Mouse (Mus musculus) ovary, postnatal 36 days (tissue): ENCODE results near the gene Rexo4.

Source experiments
- DNase-seq: peaks from one replicate; pipeline ENCODE4 v3.0.0; 2022; ENCODE audit warnings: low spot score, mixed read lengths

Rexo4 gene

DNA sequence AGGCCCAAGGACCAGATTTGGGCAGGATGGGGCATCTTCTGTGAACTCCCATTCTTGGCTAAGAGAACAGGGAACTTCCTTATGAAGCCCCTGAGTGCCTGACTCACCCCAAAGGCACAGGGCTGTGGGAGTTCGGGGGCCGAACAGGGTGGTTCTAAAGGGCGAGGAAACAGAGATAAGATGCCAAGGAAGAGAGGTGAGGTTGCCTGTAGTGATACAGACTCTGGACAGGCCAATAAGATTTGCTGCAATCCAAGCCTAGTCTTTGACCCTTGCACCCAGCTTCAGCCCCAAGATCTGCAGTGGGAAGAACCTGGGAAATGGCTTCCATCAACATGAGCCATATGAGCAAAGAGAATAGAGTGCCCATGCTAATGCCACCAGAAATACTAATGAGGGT lies 20.9 kb downstream of the Rexo4 start:
- DNase-seq, result no peak

GRCm38 (mm10) chr2:26941539-26941938 lies 22.6 kb downstream of the Rexo4 start:
- DNase-seq, result no peak

DNA sequence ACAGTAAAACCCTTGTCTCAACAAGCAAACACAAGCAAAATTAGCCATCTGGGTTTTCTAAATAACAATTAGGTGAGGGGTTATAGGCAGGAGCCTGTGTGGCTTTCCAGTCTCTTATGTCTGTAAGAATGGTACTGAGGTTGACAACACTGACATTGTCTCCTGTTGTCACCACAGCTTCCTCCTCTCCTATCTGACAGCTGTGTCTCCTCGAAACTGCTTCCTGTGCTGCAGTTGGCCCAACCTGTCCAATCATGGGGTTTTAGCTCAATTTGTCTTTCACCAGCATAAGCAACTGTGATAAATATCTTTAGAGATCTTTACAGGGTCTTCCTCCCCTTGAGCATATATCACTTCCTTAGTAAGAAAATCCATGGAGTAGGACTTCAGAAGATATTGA lies 27.8 kb downstream of the Rexo4 start:
- DNase-seq, result no peak

DNA sequence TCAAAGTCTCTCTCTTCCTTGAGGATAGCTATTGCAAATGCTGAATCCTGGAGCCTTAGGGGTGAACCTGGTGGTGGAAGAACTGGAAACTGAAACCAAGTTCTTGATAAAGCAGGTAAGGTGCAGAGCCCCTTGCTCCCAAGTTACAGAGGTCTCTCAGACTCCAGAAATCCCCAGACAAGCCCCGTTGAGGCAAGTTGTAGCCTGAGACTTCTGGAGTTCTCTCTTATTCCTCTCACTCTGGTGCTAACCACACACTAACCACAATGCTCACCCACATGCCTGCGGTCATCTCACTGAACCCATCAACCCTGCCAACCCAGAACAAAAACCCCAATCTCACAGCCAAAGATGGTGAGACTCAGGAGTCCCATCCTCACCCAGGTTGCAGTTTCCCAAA lies 28.9 kb downstream of the Rexo4 start:
- no peak for DNase-seq

DNA sequence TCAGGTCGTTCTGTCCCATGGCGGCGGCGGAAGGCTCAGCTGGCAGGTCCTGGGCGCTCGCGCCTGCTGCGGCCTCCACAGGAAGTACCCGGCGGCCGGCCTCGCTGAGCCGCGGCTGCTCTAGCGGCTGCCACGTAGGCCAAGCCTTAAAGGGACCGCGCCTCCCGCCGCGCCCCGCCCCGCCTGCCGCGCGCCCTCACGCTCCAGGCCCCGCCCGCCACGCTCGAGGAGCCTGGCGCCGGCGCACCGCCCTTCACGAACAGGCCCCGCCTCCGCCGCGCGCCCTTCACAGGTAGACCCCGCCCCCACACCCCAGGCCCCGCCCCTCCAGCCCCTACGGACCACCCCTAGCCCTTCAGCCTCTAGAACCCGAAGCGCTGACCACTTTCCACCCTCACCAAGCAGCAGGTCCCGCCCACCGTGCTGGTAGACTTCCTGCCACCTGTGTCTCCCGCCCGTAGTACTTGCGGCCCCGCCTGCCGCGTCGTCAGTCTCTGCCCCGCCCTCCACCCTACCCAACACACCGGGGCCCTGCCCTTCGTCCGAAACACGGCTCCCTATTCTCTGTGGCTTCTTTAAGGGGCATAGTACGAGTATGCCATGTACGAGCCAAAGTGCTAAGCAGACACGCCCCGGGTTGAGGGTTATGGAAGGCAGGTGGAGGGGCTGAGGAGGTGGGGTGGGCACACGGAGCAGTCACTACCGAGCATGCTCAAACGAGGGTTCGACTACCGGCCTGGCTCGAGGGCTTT lies 30.7 kb downstream of the Rexo4 start, which contains the start of the genes Surf4 and Stkld1:
TSS of gene Surf4 (minus strand) at position 625 of the 752 bp plus-strand sequence.
TSS of gene Stkld1 (plus strand) at position 744 of the 752 bp plus-strand sequence.
- DNase-seq, result peak; percentile 95

GRCm38 (mm10) chr2:26932473-26933303 lies 31.5 kb downstream of the Rexo4 start:
- DNase-seq, result no peak

- DNase-seq, result no peak
Measured at GRCm38 (mm10) chr2:26930390-26930789, 33.8 kb downstream of the Rexo4 start.

GRCm38 (mm10) chr2:26927745-26928476 lies 36.3 kb downstream of the Rexo4 start:
- no peak for DNase-seq

DNA sequence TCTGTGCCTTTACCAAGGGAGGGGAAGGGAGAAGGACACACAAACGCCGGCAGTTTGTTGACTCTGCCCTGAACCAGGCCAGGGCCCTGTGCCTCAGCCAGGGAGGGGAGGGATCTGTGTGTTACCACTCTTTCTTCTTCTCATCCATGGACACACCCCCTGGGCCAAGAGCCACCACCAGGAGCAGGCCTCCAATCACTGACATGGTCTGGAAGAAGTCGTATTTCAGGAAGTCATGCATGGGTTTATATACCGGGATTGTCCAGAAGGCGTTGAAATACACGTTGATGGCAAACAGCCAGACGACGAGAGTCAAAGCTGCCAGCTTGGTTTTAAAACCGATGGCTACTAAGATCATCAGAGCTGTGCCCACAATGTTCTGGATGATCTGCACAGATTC lies 42.4 kb downstream of the Rexo4 start:
- DNase-seq, result peak; percentile 30

- no peak for DNase-seq
Measured at GRCm38 (mm10) chr2:26920190-26920855, 43.9 kb downstream of the Rexo4 start.

DNA sequence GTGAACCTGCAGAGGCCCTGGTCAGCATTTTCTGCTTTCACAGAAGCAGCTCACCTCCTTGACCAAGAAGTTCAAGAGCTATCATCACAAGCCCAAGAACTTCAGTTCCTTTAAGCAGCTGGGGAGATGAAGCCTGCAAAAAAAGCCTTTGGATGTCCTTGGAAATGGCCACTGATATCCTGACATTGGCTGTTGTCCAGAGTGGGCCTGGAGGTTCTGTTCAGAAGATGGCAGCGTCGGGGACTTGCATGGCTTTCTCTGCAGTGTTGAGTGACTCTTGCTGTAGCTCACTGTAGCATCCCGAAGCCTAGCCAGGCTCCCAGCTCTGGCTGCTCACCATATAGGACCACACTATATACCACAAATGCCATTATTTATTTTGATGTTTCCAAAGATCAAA lies 44.5 kb downstream of the Rexo4 start:
- DNase-seq, result no peak

GRCm38 (mm10) chr2:26916738-26917137 lies 47.4 kb downstream of the Rexo4 start:
- no peak for DNase-seq

- peak; percentile 77 for DNase-seq
Measured at GRCm38 (mm10) chr2:26915927-26916728, 48.1 kb downstream of the Rexo4 start, which contains the start of the genes Surf2 and Surf1. Gene Surf2 (plus strand): TSS chr2:26916367. Gene Surf1 (minus strand): TSS chr2:26916530.

DNA sequence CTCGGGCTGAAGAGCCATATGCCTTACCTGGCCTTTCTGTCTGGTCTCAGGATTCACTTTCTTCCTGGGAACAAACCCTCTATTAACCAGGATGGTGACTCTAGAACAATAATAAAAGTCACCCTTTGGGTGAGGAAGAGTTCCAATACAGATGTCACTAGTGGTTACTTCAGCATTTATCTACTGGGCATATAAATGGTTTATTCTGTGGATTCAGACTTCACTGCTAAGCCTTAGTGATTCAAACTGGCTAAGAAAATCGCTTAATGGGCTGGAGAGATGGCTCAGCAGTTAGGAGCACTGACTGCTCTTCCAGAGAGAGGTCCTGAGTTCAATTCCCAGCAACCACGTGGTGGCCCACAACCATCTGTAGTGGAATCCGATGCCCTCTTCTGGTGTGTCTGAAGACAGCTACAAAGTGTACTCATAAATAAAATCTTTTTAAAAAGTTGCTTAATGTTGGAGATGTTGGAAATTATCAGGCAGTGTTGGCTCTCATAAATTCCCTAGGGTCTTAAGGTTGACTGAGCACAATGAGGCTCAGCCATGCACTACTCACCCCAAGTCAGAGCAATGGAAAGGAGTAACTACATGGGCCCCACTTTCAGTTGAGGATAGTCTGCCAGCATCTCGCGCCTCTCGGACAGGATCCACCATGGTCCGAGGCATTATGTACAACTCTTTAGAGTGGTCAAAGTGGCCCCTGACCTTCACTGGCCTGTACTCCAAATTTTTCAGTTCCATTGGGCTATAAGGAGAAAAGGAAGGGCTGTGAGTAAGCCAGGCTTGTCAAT lies 49.8 kb downstream of the Rexo4 start:
- no peak for DNase-seq

GRCm38 (mm10) chr2:26913416-26914147 lies 50.6 kb downstream of the Rexo4 start:
- no peak for DNase-seq

DNA sequence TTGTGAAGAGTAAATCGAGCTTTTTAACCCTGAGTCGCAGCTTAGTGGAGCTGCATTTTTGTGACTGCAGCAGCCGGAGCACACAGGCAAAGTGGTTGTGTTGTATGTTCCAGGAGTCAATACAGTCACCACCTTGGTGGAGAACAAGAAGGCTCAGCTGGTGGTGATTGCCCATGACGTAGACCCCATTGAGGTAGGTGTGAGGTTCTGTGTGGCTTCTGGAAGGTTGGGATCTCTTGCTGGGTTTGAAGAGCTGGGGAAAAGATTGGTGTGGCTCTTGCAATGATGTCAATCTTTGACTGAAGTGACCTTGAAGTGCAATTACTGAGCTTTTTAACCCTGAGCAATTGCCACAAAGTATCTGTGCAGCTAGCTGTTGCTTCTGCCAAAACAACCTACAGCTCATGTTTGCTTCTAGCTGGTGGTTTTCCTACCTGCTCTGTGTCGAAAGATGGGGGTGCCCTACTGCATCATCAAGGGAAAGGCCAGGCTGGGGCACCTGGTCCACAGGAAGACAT lies 51.9 kb downstream of the Rexo4 start:
- DNase-seq, result no peak

GRCm38 (mm10) chr2:26910994-26911765 lies 53.0 kb downstream of the Rexo4 start:
- peak; percentile 63 for DNase-seq
